Mouse (Mus musculus): ENCODE results near the gene Tmem63a.

- TF ChIP-seq CTCF (IDR thresholded peaks at IDR 0.05; ENCODE audit: control insufficient read depth, insufficient read depth, insufficient replicate concordance, low read depth, low read length) (no peak), POLR2A (IDR thresholded peaks at IDR 0.05; ENCODE audit: control insufficient read depth, low read depth, low read length) (no peak)
Measured at GRCm38 (mm10) chr1:180956401-180956800, 14.3 kb downstream of the Tmem63a start.
